Mouse (Mus musculus): Measurements from ENCODE around the gene Xkr8. TPM values are rescaled to one million over a fixed set of nuclear protein-coding genes. Genes with fewer than 3 reads are reported as not detected.

Xkr8 gene
- polyA plus RNA-seq, 1 experiment from 2014 or later, result 2.9 TPM

DNA sequence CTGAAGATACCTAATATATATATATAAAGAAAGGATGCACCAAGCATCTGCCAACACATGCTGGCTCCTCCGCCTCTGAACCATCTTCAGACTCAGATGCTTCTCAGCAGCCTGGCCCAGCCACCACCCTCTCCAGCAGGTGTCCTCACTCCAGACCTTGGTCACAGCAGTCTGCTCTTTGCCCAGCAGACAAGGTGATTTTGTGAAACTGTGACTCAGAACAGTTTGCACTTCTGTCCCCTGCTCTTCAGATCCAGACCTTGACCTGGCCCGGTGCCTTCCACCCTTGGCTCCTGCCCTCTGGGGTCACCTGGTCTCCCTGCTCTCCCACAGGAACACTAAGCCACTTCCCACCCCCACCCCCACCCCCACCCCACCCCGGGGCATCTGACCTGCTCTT is 3.5 kb upstream of the Xkr8 start:
- TF ChIP-seq CTCF (IDR thresholded peaks at IDR 0.05), result no peak
- CTCF ChIA-PET, result no interaction called here
- ATAC-seq, result no peak

DNA sequence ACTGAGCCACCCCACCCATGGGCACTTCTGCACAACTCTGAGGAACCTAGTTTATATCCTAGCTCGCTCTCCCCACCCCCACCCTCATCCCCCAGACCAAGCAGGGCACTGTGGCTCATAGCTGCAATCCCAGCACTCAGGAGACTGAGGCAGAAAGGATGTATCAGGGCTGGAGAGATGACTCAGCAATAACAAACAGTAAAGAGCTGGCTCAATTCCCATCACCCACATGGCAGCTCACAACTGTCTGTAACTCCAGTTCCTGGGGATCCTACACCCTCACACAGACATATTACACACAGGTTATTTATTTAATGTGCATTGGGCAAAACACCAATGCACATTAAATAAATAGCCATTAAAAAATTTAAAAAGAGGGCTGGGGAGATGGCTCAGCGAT is 3.0 kb upstream of the Xkr8 start:
- DNase-seq (ENCODE audit: low read depth, low spot score), result no peak
- no peaks in the 10 kb centered on the region for H3K27me3 ChIP-seq
- POLR2A ChIA-PET, result no interaction called here
- ATAC-seq, result no peak
- in situ Hi-C loops (cut with MboI; ENCODE audit: low pct_unique_long_range_greater_than_20kb), result no loop called here
- no peak for TF ChIP-seq CTCF (IDR thresholded peaks at IDR 0.05)
- CTCF ChIA-PET, result no interaction called here

More for the DNA sequence above, 3.5 kb upstream of the Xkr8 start:
- no peaks in the 10 kb centered on the region for H3K27me3 ChIP-seq
- in situ Hi-C loops (cut with MboI; ENCODE audit: low pct_unique_long_range_greater_than_20kb), result no loop called here
- POLR2A ChIA-PET, result interaction anchor here (0.7 kb wide), 1 partner anchor 135 kb away, joined by 5 read pairs; no protein-coding TSS in a partner anchor
- DNase-seq (ENCODE audit: low read depth, low spot score), result no peak

DNA sequence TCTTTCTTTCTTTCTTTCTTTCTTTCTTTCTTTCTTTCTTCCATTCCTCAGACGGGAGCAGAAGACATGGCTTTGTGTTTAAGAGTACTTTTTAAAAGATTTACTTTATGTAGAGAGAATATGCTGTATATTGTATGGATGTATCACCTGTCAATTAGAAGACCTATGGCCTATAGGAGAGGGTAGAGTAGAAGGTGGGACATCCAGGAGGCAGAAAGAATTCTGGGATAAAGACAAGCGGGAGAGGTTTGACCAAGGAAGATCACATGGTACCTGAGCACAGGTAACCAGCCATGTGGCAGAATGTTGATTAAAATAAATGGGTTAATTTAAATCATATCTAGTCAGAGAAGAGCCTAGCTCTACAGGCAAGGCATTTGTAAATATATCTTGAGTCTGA is 2.4 kb upstream of the Xkr8 start:
- DNase-seq (ENCODE audit: low read depth, low spot score), result no peak
- TF ChIP-seq CTCF (IDR thresholded peaks at IDR 0.05), result no peak
- POLR2A ChIA-PET, result no interaction called here
- CTCF ChIA-PET, result no interaction called here
- no peak for ATAC-seq
- in situ Hi-C loops (cut with MboI; ENCODE audit: low pct_unique_long_range_greater_than_20kb), result no loop called here
- H3K27me3 ChIP-seq, result no peaks in the 10 kb centered on the region

DNA sequence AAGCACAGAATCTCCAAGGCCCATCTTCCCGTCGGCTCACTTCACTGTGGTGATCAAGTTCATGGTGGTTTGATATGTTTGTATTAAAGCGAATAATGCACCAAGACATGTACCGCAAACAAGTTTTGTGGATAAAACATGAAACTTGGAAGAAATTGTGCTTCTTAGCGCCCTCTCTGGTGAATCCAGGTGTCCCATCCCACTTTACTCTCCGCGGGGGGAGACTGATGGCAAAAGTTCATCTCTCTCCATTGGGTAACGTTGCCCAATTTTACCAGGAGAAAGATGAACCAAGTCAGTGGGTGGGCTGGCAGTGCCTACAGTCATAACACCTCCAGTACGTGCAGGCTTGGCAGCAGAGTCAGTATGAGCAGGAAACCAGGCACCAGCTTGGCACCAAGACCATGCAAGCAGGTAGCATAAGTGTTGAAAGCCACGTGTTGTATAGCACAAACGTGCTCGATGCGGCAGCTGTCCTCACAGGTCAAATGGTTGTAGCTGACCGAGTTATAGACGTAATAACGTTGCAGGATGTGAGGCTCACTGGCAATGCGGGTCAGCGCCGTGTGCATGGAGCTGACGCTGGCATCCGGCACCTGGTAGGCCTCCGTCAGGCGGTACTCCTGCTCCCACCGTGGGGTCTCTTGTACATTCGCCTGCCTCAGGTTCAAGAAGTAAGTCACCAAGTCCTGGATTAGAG is 875 bp upstream of the Xkr8 start:
- ChIA-PET CTCF (no interaction called here), POLR2A (no interaction called here)
- no peaks in the 10 kb centered on the region for H3K27me3 ChIP-seq
- ATAC-seq (no peak), DNase-seq (ENCODE audit: low read depth, low spot score) (no peak)
- no peak for TF ChIP-seq CTCF (IDR thresholded peaks at IDR 0.05)
- in situ Hi-C loops (cut with MboI; ENCODE audit: low pct_unique_long_range_greater_than_20kb), result no loop called here

DNA sequence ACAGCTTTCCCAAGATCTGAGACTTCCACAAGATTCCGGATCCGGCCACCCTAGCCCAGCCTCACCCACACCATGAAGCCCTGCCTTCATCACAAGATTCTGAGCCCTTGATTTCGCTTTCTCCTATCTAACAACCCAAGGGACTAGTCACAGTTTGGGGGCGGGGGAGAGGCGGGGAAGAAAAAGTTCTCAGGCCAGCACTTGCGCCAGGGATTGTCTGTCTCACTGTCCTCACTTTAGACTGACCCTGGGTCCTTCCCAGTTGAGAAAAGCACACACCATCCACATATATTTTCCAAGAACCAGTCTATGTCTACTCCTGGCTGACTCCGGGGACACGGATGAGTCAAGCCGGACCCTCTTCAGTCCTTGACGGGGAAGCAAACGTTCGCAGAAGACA is 730 bp downstream of the Xkr8 start:
- DNase-seq (ENCODE audit: low read depth, low spot score), result no peak
- ChIA-PET POLR2A (no interaction called here), CTCF (interaction anchor here (1.6 kb wide), 1 partner anchor 92 kb away, joined by 4 read pairs; no protein-coding TSS in a partner anchor)
- H3K27me3 ChIP-seq, result no peaks in the 10 kb centered on the region
- TF ChIP-seq CTCF (IDR thresholded peaks at IDR 0.05), result no peak
- ATAC-seq, result no peak
- in situ Hi-C loops (cut with MboI; ENCODE audit: low pct_unique_long_range_greater_than_20kb), result no loop called here

DNA sequence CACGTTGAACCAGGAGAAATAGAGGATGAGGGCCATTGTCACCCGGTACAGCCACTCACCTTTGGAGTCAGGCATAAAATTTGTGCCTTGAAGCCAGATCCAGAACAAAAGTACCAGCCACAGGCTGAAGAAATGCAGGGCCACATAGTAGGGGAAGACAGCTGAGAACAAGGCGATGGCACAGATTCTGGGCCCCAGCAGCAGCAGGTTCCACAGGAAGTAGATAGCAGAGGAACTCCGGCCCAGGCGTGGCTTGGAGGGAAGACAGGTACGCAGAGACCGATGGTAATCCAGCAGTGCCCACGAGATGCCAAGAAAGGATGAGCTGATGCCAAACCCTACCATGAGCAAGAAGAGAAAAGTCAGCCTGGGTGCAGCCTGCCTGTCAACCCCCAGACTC is 4.1 kb downstream of the Xkr8 start:
- ChIA-PET CTCF (no interaction called here), POLR2A (no interaction called here)
- no peak for DNase-seq (ENCODE audit: low read depth, low spot score)
- ATAC-seq, result no peak
- in situ Hi-C loops (cut with MboI; ENCODE audit: low pct_unique_long_range_greater_than_20kb), result loop anchor here (10.0 kb wide), 1 partner anchor 97 kb away; no protein-coding TSS in a partner anchor
- no peaks in the 10 kb centered on the region for H3K27me3 ChIP-seq
- no peak for TF ChIP-seq CTCF (IDR thresholded peaks at IDR 0.05)

DNA sequence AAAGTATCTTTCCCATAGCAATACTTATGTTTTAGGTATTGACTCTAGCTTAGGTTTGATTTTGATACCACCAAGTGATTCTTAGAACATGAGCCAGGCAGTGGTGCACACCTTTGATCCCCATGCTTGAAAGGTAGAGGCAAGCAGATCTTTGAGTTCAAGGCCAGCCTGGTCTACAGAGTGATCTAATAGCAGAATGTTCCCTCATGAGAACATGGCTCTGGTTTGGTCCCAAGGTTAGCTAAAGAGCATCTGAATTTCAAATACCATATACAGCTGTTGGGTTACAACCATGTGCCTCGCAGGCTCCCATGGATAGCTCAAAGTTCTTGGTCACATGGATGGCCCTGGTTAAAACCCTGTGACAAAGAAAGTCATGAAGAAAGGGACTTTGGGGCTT is 14.1 kb downstream of the Xkr8 start:
- ChIA-PET POLR2A (no interaction called here), CTCF (interaction anchor here (1.0 kb wide), 1 partner anchor 11 kb away, joined by 3 read pairs; no protein-coding TSS in a partner anchor)
- in situ Hi-C loops (cut with MboI; ENCODE audit: low pct_unique_long_range_greater_than_20kb), result no loop called here
- ATAC-seq, result no peak
- H3K27me3 ChIP-seq, result no peaks in the 10 kb centered on the region
- DNase-seq (ENCODE audit: low read depth, low spot score), result no peak
- TF ChIP-seq CTCF (IDR thresholded peaks at IDR 0.05), result no peak

DNA sequence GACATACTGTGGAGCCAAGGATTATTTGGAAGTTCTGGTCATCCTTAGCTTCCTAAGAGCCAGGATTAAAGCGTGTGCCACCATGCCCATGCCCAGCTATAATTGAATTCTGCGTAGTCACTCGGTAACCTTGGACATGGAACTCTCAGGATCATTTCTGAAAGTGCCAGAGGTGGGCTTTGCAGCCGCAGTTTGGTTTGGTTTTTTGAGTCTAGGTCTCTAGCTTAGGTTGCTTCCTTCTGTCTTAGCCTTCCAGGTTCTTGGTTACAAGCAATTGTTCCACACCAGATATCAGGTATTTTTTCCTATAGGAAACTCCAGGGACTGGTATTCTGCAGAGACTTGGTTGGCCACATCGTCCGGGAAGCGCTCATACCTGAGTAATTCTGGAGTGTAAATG is 19.2 kb downstream of the Xkr8 start:
- CTCF ChIA-PET, result interaction anchor here (1.0 kb wide), 1 partner anchor 9 kb away, joined by 4 read pairs; no protein-coding TSS in a partner anchor
- DNase-seq (ENCODE audit: low read depth, low spot score), result no peak

DNA sequence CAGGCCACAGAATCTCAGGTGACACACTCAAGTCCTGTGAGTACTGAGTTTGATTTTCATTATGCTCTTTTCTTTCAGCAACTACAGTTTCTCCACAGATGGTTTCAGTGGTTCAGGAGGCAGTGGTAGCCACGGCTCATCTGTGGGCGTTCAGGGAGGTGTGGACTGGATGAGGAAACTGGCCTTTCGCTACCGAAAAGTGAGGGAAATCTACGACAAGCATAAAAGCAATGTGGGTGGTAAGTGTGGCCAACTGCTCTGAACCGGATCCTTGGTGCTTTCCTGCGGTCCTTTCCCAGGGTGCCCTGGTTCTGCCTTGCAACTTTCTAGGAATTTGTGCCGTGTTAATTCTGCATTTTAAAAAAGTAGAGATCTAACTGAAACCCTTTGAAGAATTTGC is 25.5 kb downstream of the Xkr8 start:
- in situ Hi-C loops (cut with MboI; ENCODE audit: low pct_unique_long_range_greater_than_20kb), result no loop called here
- TF ChIP-seq CTCF (IDR thresholded peaks at IDR 0.05), result no peak
- POLR2A ChIA-PET, result no interaction called here
- H3K27me3 ChIP-seq, result no peaks in the 10 kb centered on the region
- DNase-seq (ENCODE audit: low read depth, low spot score) (no peak), ATAC-seq (no peak)
- CTCF ChIA-PET, result no interaction called here

More for the DNA sequence above, 19.2 kb downstream of the Xkr8 start:
- in situ Hi-C loops (cut with MboI; ENCODE audit: low pct_unique_long_range_greater_than_20kb), result no loop called here
- no peak for TF ChIP-seq CTCF (IDR thresholded peaks at IDR 0.05)
- POLR2A ChIA-PET, result no interaction called here
- H3K27me3 ChIP-seq, result no peaks in the 10 kb centered on the region
- no peak for ATAC-seq

DNA sequence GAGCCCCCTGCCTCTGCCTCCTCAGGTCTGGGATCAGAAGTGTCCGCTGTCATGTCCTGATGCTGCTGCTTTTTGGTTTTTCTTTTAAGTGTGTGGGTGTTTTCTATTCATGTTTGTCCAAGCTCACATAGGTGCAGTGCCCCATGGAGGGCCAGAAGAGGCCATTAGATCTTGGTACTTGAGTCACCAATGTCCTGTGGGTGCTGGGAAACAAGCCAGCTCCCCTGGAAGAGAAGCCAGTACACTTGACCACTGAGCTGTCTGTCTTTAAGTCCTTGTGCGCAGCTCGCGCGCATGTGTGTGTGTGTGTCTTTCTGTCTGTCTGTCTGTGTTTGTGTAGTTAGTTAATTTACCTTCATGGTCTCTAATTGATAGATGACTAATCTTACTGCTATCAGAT is 30.3 kb downstream of the Xkr8 start:
- no peak for DNase-seq (ENCODE audit: low read depth, low spot score)
- in situ Hi-C loops (cut with MboI; ENCODE audit: low pct_unique_long_range_greater_than_20kb), result no loop called here
- ATAC-seq, result no peak
- no peak for TF ChIP-seq CTCF (IDR thresholded peaks at IDR 0.05)
- CTCF ChIA-PET, result no interaction called here
- POLR2A ChIA-PET, result no interaction called here
- H3K27me3 ChIP-seq, result no peaks in the 10 kb centered on the region

DNA sequence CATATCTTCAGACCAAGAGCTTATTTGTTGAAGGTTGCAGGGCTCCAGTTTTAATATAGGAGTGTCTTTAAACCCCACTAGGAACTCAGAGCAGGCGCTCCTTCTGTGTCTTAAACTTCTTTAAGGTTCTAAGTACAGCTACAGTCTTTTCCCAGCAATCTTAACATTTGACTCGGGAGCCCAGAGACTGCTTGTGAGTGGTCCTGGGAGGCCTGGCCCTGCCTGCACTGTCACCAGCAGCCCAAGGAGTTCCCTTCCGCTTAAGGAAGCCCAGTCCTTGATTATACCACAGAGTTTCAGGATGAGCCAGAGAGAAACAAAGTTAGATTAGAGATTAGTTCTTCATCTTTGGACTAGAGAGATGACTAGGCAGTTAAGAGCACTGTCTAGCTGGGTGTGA is 39.0 kb downstream of the Xkr8 start:
- no peak for TF ChIP-seq CTCF (IDR thresholded peaks at IDR 0.05)
- ChIA-PET POLR2A (no interaction called here), CTCF (no interaction called here)
- in situ Hi-C loops (cut with MboI; ENCODE audit: low pct_unique_long_range_greater_than_20kb), result no loop called here
- DNase-seq (ENCODE audit: low read depth, low spot score), result no peak
- H3K27me3 ChIP-seq, result no peaks in the 10 kb centered on the region
- no peak for ATAC-seq

DNA sequence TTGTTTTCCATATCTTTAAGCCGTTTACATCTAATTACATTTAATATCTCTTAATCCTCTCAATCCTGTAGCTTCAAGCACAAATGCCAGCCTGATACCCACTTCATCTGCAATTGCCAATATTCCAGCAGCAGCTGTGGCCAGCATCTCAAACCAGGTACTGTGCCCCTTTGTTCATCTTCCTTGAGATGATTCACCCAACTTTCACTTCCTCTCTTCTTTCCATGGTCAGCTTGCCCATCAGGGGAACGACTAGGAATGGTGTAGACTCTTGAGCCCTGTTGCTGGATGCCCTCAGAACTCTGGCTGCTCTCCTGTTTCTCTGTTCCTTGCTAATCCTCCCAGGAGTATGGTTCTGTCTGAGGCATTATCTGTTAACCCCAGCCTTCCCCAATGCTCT is 42.7 kb downstream of the Xkr8 start:
- in situ Hi-C loops (cut with MboI; ENCODE audit: low pct_unique_long_range_greater_than_20kb), result no loop called here
- CTCF ChIA-PET, result interaction anchor here (1.0 kb wide), 1 partner anchor 10 kb away, joined by 3 read pairs; no protein-coding TSS in a partner anchor
- H3K27me3 ChIP-seq, result no peaks in the 10 kb centered on the region
- POLR2A ChIA-PET, result no interaction called here
- no peak for ATAC-seq
- no peak for DNase-seq (ENCODE audit: low read depth, low spot score)
- TF ChIP-seq CTCF (IDR thresholded peaks at IDR 0.05), result no peak

Data from Patski (cell line).